Mouse (Mus musculus) Patski (cell line): ENCODE measurements at regions not wholly inside any gene's neighbourhood (a gene's known extent, or its start where the extent isn't known, plus 50 kb on each side); places are given as distances from the start of the nearest gene placed in this dataset.

Source experiments
- ATAC-seq: fragments of 100-300 bp; one replicate; pipeline ENCODE4 v1.8.0; 2021
- CTCF ChIA-PET: fragments of 350-600 bp; sonication (Branson Sonifier 250); formaldehyde crosslinking; loops from one replicate; lab custom pipeline; 2022; ENCODE audit warnings: inconsistent platforms; lab: Charles Lee
- POLR2A ChIA-PET: fragments of 350-600 bp; sonication (Branson Sonifier 250); formaldehyde crosslinking; loops from one replicate; lab custom pipeline; 2022; ENCODE audit warnings: antibody characterized with exemption, inconsistent platforms; lab: Charles Lee
- DNase-seq: peaks from one replicate; pipeline ENCODE4 v3.0.0-alpha.2; 2011; ENCODE audit warnings: low read depth, low spot score
- H3K27me3 ChIP-seq: fragments of 371-371 bp; one replicate; pipeline ENCODE4 v1.5.1; 2021
- CTCF ChIP-seq: fragments of 100-300 bp; IDR thresholded peaks from one replicate; pipeline ENCODE4 v1.5.1; 2021
- in situ Hi-C: fragments of 300-500 bp; cut with MboI; formaldehyde crosslinking; loops from 3 replicates; pipeline ENCODE4 v1.11.1; 2018; ENCODE audit warnings: low pct_unique_long_range_greater_than_20kb, mixed read lengths

DNA sequence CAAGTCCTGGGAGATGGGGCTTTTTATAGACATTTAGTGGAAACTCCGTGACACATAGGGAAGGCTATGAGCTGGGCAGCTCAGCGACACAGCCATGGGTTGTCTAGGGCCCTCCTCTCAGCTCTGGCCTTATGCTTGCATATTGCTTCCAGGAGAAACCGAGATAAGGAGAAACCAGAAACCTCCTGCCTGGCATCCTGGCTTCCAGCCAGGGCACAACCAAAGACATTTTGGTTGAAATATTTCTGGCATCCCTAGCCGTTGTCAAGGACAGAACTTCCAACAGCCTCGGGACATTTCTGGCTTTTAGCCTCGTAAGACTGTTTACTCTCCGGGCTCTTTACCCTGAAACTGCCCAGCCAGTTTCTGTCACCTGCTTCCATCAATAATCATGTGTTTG lies 99.9 kb upstream of the Ankrd55 start:
- no peaks in the 10 kb centered on the region for H3K27me3 ChIP-seq
- CTCF ChIA-PET, result interaction anchor here (1.5 to 1.9 kb wide), 2 partner anchors 11 to 118 kb away, joined by 3 to 6 read pairs; no protein-coding TSS in a partner anchor
- ATAC-seq (no peak), DNase-seq (no peak)
- in situ Hi-C loops, result no loop called here
- TF ChIP-seq CTCF, result no peak
- POLR2A ChIA-PET, result interaction anchor here (0.7 to 1.5 kb wide), 3 partner anchors 17 to 118 kb away, joined by 3 read pairs; no protein-coding TSS in a partner anchor

DNA sequence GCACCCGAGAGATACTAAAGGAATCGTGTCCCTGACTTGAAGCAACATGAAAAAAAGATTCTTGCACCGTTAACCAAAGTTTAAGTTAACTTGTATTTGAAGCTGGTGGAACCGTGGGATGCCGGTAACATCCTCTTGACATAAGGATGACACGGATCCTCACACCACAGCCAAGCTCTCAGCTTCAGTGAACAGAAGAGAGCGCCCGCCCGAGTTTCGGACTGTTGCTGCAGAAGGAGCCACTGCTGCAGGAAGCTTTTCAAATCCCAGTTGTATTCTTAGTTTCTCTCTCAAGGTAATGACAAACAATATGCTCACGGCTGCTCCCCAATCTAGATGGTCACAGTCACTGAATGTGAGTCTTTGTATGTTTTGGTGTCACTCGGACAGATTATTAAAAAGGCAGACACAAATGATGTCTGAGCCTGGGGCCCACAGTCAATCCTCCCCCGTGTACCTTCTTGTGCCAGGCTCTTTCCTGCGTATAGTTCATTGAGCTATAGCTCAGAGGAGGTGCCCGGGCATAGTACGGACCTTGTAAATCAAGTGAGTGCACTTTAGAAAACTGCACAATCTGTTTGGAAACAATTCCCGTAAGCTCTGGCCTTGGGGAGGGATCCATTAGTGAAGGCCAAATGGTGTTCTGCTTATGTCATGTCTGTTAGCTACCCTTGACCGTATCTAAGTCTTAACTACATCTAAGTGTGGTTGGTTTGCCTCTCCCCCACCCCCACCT lies 99.3 kb upstream of the Ankrd55 start:
- DNase-seq (no peak), ATAC-seq (peak; percentile 37)
- no peak for TF ChIP-seq CTCF
- no peaks in the 10 kb centered on the region for H3K27me3 ChIP-seq
- CTCF ChIA-PET, result interaction anchor here (0.7 to 1.9 kb wide), 5 partner anchors 11 to 401 kb away, joined by 3 to 6 read pairs (median 3); no protein-coding TSS in a partner anchor
- POLR2A ChIA-PET, result interaction anchor here (0.9 to 1.5 kb wide), 2 partner anchors 69 to 119 kb away, joined by 3 read pairs; no protein-coding TSS in a partner anchor
- in situ Hi-C loops, result no loop called here

DNA sequence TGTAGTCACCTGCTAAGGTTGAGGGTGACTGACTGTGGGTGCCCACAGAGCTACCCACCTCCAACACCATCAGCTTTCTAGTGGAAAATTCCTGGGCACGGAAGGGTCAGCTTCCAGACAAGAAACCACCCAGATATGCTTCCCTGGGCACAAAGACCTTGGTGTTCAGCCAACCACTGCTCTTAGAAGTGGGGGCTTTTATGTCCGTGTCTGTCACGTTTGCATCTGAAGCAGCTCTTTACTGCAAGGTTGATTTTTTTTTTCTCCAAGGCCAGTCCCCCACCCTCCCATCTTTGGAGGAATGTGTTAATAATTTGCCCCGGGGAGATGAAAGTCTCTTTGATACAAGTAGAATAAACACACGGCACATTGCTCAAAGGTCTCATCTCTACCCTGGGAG lies 98.6 kb upstream of the Ankrd55 start:
- ChIA-PET POLR2A (no interaction called here), CTCF (interaction anchor here (0.7 to 1.5 kb wide), 4 partner anchors 12 to 402 kb away, joined by 3 to 5 read pairs (median 3); no protein-coding TSS in a partner anchor)
- no peak for TF ChIP-seq CTCF
- H3K27me3 ChIP-seq, result no peaks in the 10 kb centered on the region
- peak; percentile 24 for ATAC-seq
- DNase-seq, result peak; percentile 84
- in situ Hi-C loops, result no loop called here

- ChIA-PET CTCF (no interaction called here), POLR2A (no interaction called here)
- TF ChIP-seq CTCF, result no peak
- DNase-seq (no peak), ATAC-seq (no peak)
- H3K27me3 ChIP-seq, result no peaks in the 10 kb centered on the region
- in situ Hi-C loops, result no loop called here
Observed at GRCm38 (mm10) chr13:112192192-112192905, 95.9 kb upstream of the Ankrd55 start.

GRCm38 (mm10) chr13:112193676-112194075 lies 94.6 kb upstream of the Ankrd55 start:
- ChIA-PET CTCF (no interaction called here), POLR2A (no interaction called here)
- in situ Hi-C loops, result no loop called here
- ATAC-seq, result no peak
- no peak for TF ChIP-seq CTCF
- DNase-seq, result no peak
- no peaks in the 10 kb centered on the region for H3K27me3 ChIP-seq

DNA sequence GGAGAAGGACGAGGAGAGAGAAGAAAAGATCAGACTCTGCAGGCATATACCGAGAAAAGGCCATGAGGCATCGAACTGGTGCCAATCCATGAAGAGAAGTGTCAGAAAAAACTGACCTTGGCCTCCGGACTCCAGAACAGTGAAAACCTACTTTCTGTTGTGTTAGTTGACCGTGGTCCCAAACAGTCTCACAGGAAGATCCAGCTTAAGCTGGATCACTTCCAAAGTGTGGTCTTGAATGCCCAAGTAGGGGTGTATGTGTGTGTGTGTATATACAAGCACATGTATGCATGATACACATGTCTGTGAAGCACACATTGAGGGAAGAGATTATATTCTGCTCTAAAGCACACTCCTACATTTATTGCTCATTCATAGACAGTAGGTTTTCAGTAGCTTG lies 93.3 kb upstream of the Ankrd55 start:
- no peak for TF ChIP-seq CTCF
- ChIA-PET POLR2A (no interaction called here), CTCF (interaction anchor here (0.9 kb wide), 2 partner anchors 12 to 13 kb away, joined by 3 read pairs; no protein-coding TSS in a partner anchor)
- DNase-seq, result no peak
- in situ Hi-C loops, result no loop called here
- H3K27me3 ChIP-seq, result no peaks in the 10 kb centered on the region
- ATAC-seq, result no peak

DNA sequence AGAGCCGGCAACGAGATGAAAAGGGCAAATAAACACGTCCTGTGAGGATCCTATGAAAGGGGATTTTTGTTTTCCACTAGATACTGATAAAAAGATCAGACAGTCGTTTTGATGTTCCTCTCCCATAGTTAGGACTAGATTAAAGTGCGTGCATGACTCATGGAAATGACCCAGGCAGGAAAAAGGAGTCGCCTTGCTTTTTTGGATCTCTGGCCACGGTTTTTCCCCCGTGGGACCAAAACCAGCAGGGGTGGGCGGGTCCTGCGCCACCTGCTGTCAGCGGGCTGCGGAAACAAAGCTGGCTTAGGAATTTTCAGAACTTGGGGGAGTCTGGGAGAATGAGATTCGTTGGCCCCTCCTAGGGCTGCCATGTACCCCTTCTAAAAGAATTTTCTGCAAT lies 91.5 kb upstream of the Ankrd55 start:
- peak; percentile 54 for TF ChIP-seq CTCF
- H3K27me3 ChIP-seq, result no peaks in the 10 kb centered on the region
- POLR2A ChIA-PET, result no interaction called here
- CTCF ChIA-PET, result no interaction called here
- in situ Hi-C loops, result no loop called here
- ATAC-seq (no peak), DNase-seq (no peak)

GRCm38 (mm10) chr13:112203721-112204120 lies 84.5 kb upstream of the Ankrd55 start:
- no peaks in the 10 kb centered on the region for H3K27me3 ChIP-seq
- TF ChIP-seq CTCF, result no peak
- DNase-seq (no peak), ATAC-seq (no peak)
- POLR2A ChIA-PET, result no interaction called here
- CTCF ChIA-PET, result no interaction called here
- in situ Hi-C loops, result no loop called here

DNA sequence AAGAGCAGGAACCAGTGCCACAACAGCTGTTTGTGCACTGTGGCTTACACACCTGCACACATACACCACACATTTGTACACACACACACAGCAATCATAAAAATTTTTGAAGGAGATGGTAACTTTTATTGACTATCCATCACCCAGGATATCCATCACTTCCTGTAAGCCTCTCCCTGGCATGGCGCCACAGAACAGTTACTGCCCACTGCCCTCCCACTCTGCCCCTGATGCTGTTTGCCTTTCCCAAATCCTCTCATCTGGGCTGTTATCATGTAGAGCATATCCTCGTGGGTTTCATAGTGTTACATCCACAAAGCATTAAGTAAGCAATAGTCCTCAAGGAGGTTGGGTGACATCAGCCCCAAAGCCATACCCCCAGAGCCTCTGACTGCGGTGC lies 84.0 kb upstream of the Ankrd55 start:
- ATAC-seq (no peak), DNase-seq (no peak)
- H3K27me3 ChIP-seq, result no peaks in the 10 kb centered on the region
- CTCF ChIA-PET, result no interaction called here
- no peak for TF ChIP-seq CTCF
- in situ Hi-C loops, result no loop called here
- POLR2A ChIA-PET, result interaction anchor here (0.6 kb wide), 1 partner anchor 29 kb away, joined by 3 read pairs; no protein-coding TSS in a partner anchor

GRCm38 (mm10) chr13:112204813-112205212 lies 83.4 kb upstream of the Ankrd55 start:
- POLR2A ChIA-PET, result interaction anchor here (0.6 kb wide), 1 partner anchor 29 kb away, joined by 3 read pairs; no protein-coding TSS in a partner anchor
- DNase-seq, result no peak

More at GRCm38 (mm10) chr13:112204813-112205212, 83.4 kb upstream of the Ankrd55 start:
- no peaks in the 10 kb centered on the region for H3K27me3 ChIP-seq
- no peak for TF ChIP-seq CTCF
- peak; percentile 21 for ATAC-seq
- CTCF ChIA-PET, result no interaction called here
- in situ Hi-C loops, result no loop called here
